Mouse (Mus musculus): ENCODE measurements around the gene Col6a1. TPM values are rescaled to one million over a fixed set of nuclear protein-coding genes. Genes with fewer than 3 reads are reported as not detected.
"Not testable (repeated sequence)": the region's sequence is repeated elsewhere in the genome, so short reads cannot be mapped to it uniquely, and the experiment has no call there.

Col6a1 gene
- 427 and 469 TPM in 2 replicates for total RNA-seq (2021)
- long read RNA-seq, partial matches to known transcripts: 87 of 283 reads
- long read RNA-seq, other reads (novel, unspliced or antisense): 196 of 283 reads

DNA sequence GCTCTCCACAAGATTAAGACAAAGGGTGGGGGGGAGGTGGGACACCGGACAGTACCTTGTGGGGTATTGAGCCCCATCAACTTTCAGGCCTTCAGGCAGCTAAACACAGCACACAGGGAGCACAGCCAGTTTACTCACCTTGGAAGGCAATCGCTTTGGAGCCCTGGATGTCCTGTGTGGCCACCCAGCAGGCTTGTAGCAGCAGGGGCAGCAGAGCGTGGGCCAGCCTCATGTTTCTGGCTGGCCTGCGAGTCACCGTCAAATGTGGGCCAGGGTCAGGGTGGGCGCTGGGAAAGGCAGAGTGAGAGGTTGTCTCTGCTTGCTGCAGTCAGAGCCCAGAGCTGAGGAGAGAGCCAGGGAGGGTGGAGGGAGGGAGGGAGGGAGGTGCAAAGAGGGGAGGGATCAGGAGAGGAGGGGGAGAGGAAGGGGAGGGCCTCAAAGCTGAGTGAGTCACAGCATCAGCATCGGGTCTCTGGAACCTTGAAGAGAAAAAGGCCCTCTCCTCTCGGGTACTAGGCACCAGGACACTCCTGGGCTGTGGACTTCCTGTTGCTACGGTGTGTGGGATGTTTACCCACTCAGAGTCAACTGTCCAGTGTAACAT lies at the start of gene Col6a1:
Col6a1 (minus strand) TSS at position 487 of the 604 bp plus-strand sequence.
- DNase-seq: peak; percentile 44

DNA sequence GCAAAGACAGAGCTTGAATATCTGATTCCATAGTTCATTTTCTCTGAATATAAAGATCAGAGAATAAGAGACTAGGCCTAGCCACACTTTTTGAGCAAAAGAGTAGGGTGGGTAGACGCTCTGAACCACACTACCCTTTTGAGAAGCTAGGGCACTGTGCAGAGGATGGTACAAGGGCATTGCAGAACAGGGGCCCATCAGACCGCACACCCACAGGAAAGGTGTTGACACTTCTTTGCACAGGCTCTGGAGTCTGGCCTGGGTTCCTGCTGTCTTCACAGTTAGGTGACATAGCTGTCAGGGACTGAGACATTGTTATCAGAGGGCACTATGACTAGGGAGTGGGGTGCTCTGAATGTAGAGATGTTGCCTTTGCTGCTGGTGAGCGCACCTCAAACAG lies 45.7 kb upstream of the Col6a1 start:
- DNase-seq: no peak

DNA sequence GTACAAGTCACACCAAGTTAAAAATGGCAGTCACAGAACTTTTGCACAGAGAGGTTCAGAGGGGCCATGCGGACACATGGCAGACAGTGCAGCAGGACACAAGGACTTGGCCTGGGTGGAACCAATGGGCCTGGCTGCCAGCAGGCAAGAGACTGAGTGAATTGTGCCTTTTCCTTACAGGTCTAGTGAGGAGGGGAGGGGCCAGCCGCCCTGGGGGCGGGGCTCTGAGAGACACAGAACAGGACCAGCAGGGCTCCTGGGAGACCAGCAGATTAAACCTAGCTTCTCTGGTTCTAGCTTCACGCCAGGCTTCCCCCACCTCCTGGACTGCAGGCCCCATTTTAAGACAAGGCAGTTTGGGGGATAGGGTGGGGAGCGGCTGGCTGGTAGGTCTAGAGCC lies 45.1 kb upstream of the Col6a1 start:
- DNase-seq: no peak

DNA sequence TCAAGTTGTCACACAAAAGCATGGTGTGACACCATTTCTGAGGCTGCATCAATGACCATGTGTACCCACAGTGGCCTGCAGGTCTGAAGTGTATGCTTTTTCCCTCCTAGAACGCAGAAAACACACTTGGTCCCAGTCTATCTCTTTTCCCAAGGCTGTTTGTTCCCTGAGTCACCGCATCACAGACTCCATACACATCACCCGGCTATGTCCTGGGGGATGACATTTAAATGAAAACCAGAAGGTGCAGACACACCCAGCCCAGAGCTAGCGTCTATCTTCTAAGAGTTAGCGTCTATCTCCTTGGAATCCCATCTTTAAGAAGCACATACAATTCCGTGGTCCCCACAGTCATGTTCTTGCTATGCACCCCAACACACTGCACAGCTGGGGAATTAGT lies 43.6 kb upstream of the Col6a1 start:
- no peak for DNase-seq

DNA sequence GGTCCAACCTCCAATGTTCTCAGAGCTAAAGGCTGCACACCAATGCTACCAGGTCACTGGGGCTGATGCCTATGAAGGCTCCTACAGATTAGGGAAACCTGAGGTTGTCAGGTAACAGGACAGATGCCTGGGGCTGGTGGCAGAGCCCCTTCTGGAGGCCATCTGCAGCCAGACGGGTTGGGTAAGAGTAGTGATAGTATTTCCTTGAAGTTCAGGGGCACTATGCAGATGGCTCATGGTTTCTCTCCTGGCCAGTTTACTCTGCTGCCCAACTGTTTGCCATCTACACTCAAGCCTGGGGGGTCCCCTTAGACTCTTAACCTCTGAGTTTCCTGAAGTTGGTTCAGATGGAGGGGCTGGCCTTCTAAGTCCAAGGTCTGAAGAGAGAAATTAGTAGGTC lies 40.2 kb upstream of the Col6a1 start:
- DNase-seq: no peak

DNA sequence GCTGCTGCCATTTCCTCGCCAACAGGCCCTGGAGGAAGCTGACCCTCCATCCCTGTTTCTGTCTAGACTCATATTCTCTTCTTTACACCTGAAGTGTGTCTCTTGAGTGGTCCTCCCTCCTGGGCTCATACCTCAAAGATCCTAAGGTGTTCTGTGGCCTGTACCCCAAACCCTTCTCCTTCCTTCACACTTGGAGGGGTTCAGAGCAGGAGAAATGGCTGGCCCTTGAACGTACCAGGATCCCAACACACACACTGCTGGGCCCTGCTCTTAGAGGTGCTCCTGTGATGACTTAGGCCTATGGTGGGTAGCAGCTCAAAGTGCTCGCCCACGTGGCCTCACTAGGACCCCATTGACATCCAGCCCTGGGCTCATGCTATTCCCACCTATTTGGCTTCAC lies 39.0 kb upstream of the Col6a1 start:
- no peak for DNase-seq

DNA sequence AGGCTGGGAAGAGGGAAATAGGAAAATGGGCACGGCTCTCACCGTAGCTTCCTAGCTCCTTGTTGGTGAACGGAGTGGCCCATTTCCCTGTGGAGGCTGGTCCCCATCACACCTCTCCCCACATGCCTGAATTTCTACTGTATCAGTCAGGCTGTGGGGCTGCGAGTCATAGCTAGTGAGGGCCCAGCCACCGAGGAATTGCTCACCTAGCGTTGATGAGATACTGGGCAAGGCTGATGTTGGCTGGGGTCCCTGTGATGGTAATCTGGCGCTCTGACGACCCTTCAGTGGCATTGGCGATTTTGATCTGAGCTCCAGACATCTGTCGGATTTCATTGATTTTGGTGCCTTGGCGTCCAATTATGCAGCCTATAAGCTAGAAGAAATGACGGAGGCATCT lies 37.0 kb upstream of the Col6a1 start:
- DNase-seq: no peak

DNA sequence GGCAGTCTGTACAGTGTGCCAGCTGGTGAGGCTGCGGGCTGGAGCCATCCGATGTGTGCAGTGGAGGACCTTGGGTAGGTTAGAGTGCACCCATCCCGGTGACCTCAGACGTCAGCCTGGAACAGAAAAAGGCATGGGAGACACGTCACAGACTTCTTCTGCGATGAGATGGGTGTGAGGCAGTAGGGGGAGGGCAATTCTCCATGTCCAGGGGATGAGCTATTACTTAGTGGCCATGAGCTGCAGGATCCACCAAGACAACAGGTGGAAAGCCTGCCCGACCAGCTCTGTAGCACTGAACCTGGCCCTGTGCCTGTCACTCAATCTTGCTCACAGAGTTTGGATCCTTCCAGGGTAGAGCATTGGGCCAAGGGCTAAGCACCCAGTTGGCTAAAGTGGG lies 36.4 kb upstream of the Col6a1 start:
- DNase-seq: no peak

DNA sequence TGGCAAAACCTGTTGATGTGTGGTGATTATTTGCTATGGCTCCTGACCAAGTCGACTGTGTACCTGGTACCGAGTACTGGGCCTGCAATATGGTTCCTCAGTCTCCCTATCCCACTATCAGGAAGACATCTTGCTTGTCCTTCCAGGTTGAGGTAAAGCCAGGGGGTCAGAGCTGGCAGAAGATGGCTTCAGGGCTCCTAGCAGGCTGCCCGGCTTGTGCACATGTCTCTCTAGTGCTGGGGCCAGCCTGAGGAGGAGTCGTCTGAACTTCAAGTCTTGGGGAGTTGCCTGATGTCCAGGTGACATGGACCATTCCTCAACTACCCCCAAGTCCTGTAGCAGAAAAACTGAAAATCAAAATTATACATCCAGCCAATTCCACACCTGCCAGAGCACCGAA lies 33.9 kb upstream of the Col6a1 start:
- no peak for DNase-seq

DNA sequence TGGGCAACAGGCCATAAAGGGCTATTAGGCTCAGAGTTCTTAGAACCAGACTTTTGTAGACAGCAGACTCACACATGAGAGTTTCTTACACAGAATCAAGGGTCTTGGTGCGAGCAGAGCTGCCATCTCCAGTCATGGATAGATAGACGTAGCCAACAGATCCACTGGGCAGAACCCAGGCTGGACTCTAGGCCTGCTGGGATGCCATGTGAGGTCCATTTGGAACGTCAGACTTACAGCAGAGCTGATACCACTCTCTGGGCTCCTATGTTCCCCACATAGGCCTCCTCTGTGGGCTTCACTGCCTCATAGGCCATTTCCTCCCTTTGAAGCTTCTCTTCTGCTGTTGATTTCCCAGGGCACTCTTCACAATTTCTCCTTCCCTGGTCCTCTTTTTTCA lies 27.7 kb upstream of the Col6a1 start:
- no peak for DNase-seq

DNA sequence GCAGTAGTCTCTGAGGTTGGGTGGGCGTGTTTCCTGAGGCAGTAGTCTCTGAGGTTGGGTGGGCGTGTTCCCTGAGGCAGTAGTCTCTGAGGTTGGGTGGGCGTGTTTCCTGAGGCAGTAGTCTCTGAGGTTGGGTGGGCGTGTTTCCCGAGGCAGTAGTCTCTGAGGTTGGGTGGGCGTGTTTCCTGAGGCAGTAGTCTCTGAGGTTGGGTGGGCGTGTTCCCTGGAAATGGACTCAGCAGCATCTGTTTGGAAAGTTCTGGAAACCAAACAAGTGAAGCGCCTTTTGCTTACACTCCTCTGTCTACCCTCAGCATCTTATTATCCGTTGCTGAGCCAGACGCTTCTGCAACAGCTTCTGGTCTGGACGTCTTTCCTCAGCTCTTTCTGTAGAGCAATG lies 18.3 kb upstream of the Col6a1 start:
- DNase-seq: not testable (repeated sequence)

DNA sequence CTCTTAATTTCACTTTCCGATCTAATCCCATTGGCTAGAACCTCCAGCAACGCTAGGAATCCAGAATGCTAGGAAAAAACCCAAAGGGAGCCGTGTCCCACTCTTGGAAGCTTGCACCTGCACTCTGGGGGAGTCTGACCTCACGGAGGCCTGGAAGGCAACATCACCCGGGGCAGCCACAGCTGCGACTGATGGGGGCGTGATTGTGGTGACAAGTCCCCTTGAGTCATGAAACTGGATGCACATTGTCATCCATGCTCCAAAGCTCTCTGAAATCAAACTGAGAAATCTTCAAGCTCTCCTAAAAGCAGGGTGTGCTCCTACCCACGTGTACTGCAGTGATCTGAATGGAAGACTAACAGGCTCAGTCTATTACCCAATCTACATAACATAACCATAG lies 10.8 kb upstream of the Col6a1 start:
- DNase-seq: no peak

DNA sequence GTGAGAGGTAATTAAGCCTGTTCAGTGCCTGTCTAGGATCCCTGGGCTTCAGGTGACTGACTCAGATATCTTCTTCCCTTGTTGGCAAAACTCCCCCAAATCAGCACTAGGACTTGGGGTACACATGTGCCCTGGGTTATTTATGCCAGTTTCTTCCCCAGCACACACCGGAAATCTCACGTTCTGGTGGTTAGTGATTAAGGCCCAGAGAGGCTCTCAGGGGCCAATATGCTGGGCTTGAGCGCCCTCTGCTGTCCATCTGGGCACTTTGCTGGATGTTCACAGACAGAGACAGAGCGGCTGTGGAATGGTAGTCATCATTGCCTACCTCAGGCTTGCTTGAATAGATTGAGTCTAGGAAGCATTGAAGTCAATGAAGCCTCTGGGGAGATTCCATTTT lies 9.0 kb upstream of the Col6a1 start:
- DNase-seq: peak; percentile 85

DNA sequence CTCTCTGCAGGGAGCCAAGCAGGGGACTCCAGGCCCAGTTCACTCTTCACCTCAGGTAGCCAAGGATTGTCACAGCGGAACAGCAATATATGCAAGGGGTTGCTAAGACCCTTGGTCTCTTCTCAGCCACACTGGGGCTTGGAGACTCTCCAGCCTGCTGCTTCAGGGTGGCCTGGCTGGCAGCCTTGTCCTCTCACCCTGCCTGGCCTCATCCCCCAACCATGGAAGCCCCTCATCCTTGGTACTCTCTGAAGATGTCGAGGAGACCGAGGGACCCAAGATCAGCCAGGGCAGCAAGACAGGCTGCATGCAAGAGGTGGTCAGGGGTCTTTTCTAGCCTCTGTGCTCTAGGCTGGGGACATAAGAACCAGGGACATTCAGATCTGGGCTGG lies 7.7 kb upstream of the Col6a1 start:
- no peak for DNase-seq

DNA sequence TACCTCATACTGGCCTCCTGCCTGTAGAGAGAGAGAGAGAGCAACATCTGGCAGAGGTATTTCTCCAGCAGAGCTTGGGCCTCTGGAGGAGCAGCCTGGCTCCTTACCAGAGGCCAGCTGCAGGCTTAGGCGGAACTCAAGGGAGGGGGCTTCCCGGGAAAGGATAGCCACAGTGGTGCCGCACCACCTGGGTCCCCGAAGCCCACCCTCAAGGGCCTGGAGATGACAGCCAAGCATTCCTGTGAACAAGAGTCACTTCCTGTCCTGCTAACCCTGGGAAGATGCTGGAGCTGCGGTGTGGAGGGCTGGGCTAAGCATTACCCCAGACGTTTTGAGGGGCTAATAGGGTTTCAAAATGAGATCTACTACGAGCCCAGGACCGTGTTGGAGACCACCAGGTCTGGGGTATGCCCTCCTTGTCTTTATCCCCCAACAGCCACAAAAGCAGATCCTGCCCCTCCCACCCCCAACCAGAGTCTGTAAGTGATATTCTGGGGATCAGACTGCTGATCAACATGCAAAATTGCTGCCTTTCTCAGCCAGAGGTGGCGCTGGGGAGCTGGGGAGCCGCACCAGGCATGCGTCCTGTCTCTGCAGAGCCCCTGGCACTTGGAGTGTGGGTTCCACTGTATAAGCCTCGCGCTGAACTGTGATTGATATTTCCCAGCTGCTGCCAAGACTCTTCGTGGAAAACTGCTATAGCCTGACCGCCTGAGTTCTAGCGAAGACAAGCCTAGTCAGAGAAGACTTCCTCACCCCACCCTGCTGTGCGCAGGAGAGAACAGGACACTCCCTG lies 7.1 kb upstream of the Col6a1 start:
- DNase-seq: peak; percentile 73

DNA sequence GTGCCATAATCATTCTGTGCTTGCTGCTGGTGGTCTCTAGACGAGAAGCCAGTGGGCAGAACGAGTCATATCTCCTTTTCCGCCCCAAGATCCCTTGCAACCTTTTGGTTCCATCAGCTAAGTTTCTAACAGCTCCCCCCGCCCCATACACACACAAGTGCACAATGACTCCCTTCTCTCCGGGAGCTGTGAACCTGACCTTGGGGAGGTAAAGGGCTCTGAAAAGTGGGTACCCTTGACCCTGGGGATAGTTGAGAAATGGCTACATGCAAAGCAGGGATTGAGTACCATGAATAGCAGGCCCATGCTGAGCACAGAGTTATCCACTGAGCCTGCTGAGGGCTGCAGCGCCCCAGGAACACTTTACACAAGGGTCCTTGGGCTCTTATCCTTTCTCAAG lies 6.4 kb upstream of the Col6a1 start:
- DNase-seq: no peak

DNA sequence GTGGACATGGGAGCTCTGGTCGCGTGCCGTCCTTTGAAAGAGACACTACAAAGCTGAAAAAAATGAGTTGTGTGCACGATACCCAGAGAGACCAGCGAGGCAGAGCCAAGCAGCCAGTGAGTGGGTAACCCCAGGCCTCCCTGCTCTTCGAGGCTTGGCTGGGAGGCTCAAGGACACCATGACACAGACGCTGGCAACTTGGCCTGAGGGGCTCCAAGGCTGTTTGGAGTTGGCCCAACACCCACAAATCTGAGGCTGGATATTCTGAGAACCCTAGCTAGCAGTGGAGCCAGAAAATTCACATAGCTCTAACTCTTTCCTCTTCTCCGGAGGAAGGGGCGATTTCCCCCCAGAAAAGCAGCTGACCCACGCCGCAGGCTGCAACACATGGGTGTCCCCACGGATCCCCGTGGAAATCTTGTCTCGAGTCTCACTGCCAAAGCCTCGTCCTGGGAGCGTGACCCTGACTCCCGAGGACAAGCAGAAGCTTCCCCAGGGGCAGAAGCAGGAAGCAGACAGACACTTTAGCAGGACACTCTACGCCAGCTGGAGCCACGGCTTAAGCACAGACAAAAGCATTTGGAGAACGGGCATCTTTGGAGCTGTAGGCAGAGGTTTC lies 5.8 kb upstream of the Col6a1 start:
- peak; percentile 78 for DNase-seq

DNA sequence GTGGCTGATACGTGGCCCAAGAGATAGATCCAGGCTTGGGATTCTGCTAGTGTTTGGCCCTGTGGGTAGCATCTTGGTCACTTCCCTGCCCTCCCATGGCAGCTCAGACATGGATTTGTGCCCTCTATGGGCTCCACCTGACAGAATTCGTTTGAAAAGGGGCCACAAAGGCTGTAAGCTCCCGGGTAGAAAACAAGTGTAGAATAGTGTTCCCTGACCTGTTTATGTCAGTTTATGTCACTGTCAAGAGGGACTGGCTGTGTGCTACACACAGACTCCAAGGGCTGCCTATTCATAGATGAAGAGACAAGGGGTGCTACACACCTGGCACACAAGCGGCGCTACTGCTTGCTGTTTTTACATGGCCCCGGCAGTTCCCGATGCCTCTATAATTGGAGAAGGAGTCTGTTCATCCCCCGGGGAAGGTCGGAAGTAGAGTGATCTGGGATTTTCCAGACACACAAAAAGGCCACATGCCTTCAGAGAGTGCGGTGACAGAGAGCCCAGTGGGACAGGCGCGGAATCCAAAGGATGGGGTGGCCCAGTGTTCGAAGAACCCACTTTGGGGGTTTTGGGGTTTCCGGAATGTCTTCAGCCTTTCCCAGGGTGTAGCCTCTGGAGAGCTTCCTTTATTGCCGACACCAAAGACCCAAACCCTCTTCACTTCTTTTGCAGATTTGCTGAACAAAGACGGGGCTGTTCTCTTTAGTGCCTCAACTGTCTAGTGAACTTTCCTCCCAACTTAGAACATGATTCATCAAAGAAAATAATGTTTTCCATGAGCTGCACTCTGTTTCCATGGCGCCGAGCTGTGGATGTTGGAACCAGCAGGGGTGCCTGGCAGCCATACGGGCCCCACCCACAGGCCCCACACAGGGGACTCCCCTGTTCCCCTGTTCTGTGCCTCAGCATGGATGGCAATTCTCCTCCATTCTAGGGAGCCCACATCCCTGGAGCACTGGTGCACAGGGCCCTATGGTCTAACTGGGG lies 4.0 kb upstream of the Col6a1 start:
- no peak for DNase-seq

DNA sequence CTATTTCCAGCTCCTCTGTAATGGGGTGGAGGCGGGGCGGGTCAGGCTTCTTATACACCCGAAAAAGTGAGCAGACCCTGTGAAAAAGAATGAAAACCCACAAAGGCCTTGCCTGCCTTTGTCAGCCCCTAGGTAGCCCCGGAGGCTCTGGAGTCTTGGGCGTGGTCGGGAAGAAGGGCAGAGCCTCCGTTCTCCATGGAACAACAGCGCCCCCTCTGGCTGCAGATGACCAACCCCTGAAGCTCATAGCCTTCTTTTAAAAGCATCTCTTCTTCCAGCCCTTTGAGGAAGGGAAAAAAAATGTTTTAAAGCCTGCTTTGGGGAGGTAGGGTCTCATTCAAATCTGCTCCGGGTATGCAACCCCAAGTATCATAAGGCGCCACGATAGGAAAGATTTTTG lies 2.4 kb upstream of the Col6a1 start:
- peak; percentile 82 for DNase-seq

DNA sequence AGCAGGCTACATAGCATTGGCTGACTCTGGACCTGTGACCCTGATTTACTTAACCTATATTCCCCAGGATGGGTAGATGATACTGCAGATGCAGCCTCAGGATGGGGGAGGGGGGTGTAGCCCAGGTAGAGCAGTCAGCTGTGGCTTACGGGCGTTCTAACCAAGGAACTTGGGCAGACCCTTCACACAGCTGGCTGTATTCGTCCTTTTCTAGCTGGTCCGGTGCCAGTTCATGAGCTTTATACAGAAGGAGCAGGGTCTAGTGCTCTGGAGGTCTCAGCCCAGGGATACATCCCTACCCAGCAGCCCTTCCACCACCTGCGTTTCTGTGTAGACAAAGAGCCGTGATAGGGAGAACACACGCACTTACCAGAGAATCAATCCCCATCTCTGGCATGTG lies 1.3 kb upstream of the Col6a1 start:
- no peak for DNase-seq

DNA sequence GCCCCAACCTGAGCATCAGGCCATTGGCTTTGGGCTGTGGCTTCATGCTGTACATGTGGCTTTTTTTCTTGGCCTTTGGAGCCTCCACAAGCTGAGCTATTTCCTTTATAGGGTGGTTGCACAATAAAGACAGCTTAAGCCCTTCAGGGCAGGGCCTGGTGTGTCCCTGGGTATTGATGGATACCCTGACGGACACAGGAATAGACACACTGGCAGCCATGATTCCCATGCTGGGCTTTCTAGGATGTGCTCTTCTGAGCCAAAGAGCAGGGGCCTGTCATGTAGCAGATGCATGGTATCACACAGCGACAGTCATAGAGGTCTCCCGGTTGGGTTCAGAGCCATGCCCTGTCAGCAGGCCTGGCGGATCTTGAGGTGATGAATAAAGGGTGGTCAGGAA lies 898 bp upstream of the Col6a1 start:
- no peak for DNase-seq

DNA sequence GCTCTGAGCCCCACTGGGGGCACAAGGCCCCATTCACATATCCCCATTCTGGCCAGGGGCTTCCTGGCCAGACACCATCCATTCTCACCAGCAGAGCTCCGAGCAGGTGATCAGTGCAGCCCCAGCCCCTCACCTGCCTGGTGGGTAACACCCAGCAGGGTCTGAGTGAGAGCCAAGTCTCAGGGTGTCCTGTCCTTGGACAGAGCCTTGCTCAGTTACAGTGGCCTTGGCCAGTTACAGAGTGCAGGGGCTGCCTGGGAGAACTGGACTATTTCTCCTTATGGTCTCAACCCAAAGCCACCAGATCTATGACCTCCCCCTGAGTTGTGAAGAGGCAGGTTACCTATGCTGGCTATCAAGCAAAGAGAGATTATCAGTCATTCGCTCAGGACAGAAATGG lies 871 bp downstream of the Col6a1 start:
- peak; percentile 38 for DNase-seq
